Mouse (Mus musculus) megakaryocyte, embryonic 14.5 days (primary cell): ENCODE data around the gene 9930104L06Rik.

ENCODE experiments used
- FLI1 ChIP-seq: IDR thresholded peaks from 2 replicates; pipeline ENCODE4 v1.6.1; 2012; ENCODE audit warnings: low read length, inconsistent platforms, mixed read lengths
- GATA1 ChIP-seq: IDR thresholded peaks from 3 replicates; pipeline ENCODE4 v1.6.1; 2012; ENCODE audit warnings: mixed read lengths, low read length, inconsistent platforms, borderline replicate concordance

DNA sequence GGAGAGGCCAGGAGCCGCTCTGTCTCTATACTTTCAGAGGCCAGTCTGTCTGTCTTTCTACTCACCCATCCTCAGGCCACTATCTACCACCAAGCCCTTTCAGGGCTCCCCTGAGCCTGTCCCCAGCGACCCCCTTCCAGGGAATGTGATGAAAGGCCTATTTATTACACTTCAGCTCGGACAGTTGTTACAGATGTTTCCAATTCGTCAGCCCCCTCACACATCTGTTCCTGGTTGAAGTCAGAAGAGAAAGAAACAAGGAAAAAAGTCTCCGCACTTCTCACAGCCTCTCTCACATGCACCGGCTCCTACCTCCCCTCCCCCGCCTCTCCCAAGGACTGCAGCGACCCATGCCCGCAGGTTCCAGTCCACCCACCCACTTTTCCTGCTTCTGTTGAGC, 35.5 kb downstream of the 9930104L06Rik start:
- TF ChIP-seq GATA1 (no peak), FLI1 (no peak)
